Mouse (Mus musculus) limb, embryonic 11.5 days (tissue): ENCODE results near the gene Ccdc91. TPM values are rescaled to one million over a fixed set of nuclear protein-coding genes. Genes with fewer than 3 reads are reported as not detected.

Experiments
- ATAC-seq: fragments of 200-750 bp; cut with Nextera tagmentation; 2 replicates; pipeline ENCODE4 v1.8.0; 2017; ENCODE audit warnings: low read depth; ENCODE audit not compliant: insufficient number of reproducible peaks, low FRiP score, low TSS enrichment
- DNase-seq: peaks from one replicate; pipeline ENCODE4 v3.0.0-alpha.2; 2015; ENCODE audit warnings: low spot score
- H3K27ac ChIP-seq: fragments of 300-500 bp; sonication (generic); replicated peaks from 2 replicates; pipeline ENCODE4 v1.5.1; 2014; ENCODE audit warnings: low read depth, mild to moderate bottlenecking, low read length
- H3K27me3 ChIP-seq: fragments of 300-500 bp; sonication (generic); 2 replicates; pipeline ENCODE4 v1.6.1; 2014; ENCODE audit warnings: mild to moderate bottlenecking, low read length, mixed read lengths; ENCODE audit not compliant: control insufficient read depth, insufficient read depth
- H3K36me3 ChIP-seq: fragments of 300-500 bp; sonication (generic); 2 replicates; pipeline ENCODE4 v1.6.1; 2014; ENCODE audit warnings: mild to moderate bottlenecking, low read length, moderate library complexity, mixed read lengths; ENCODE audit not compliant: control insufficient read depth, insufficient read depth
- H3K4me1 ChIP-seq: fragments of 300-500 bp; sonication (generic); 2 replicates; pipeline ENCODE4 v1.6.1; 2014; ENCODE audit warnings: low read length, mixed read lengths; ENCODE audit not compliant: control insufficient read depth, insufficient read depth
- H3K4me2 ChIP-seq: fragments of 300-500 bp; sonication (generic); 2 replicates; pipeline ENCODE4 v1.6.1; 2014; ENCODE audit warnings: low read depth, mild to moderate bottlenecking, moderate library complexity; ENCODE audit not compliant: severe bottlenecking
- H3K4me3 ChIP-seq: fragments of 300-500 bp; sonication (generic); 2 replicates; pipeline ENCODE4 v1.5.1; 2014; ENCODE audit warnings: low read depth, low read length
- H3K9ac ChIP-seq: fragments of 300-500 bp; sonication (generic); 2 replicates; pipeline ENCODE4 v1.6.1; 2014; ENCODE audit warnings: mild to moderate bottlenecking, low read length
- H3K9me3 ChIP-seq: fragments of 300-500 bp; sonication (generic); 2 replicates; pipeline ENCODE4 v1.6.1; 2016; ENCODE audit warnings: low read length; ENCODE audit not compliant: control insufficient read depth
- WGBS: fragments of 180-500 bp; shearing (Covaris S2); extraction: QIAGEN DNeasy Blood & Tissue Kit; methylation state at CpG from one replicate; pipeline ENCODE4 v1.1.7; 2014; 5-methylcytosine and 5-hydroxymethylcytosine counted together
- polyA plus RNA-seq: library from polyadenylated mRNA; unstranded; fragments of >200 nt; fragmentation: Nextera tagmentation; extraction: Ambion mirVana; gene quantifications from 2 replicates; pipeline ENCODE4 v1.2.1, GENCODE M21; 2014

Ccdc91 gene
- 22.0 and 26.9 TPM in 2 replicates for polyA plus RNA-seq

DNA sequence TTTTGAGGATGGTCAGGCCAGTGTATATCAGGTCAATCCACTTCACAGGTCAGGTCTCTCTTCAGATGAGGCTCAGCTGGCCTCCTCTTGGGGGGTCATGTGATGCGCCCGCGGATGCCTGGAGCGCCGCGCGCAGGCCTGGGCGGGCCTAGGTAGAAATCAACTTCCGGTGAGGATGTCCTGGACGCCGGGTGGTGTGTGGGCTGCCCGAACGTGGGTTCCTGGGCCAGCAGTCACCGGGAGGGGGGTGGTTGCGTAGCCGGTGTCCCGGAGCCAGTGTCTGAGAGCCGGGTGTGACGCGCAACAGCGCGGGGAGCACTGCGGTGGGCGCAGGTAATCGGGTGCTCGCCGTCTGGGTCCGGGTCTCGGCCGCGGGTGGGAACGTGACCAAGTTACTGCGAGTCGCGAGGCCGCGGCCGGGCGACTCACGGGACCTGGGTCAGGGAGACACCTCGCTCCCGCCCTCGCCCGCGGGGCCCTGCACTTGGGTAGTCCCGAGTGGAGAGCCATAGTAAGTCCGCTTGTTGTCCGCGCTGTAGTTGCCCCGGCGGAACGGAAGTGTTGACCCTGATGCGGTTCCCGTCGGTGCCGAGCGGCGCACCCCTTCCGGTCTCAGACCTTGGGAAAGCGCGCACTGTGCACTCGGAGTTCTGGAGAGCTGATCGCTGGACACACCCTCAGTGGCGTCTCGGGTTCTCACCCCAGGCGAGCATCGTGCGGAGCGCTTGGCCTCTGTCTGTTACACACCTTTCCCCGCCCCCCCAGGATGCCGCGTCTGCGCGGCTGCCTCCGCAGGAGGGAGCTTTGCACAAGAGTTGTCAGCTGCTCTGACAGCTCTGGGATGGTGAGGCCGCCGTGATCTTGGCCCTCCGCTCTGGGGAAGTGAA lies at the start of gene Ccdc91:
Gene Ccdc91 (plus strand): TSS at position 102 of the 887 bp plus-strand sequence.
- Histone ChIP-seq H3K4me2 (peak within 1 kb of the TSS; percentile 91), H3K9me3 (no peaks in the 10 kb centered on the region), H3K9ac (peak within 1 kb of the TSS; percentile 82), H3K4me1 (peaks cover 5% of the 10 kb centered on the region; the same call in 1 of the 2 replicates), H3K27me3 (no peaks in the 10 kb centered on the region), H3K27ac (peak within 1 kb of the TSS; percentile 32), H3K4me3 (peak within 1 kb of the TSS; percentile 74), H3K36me3 (no peaks in the 10 kb centered on the region)
- WGBS, result under 1% methylated on average over 77 of the region's 78 CpGs
- DNase-seq, result peak; percentile 97
- peak; percentile 96 for ATAC-seq

DNA sequence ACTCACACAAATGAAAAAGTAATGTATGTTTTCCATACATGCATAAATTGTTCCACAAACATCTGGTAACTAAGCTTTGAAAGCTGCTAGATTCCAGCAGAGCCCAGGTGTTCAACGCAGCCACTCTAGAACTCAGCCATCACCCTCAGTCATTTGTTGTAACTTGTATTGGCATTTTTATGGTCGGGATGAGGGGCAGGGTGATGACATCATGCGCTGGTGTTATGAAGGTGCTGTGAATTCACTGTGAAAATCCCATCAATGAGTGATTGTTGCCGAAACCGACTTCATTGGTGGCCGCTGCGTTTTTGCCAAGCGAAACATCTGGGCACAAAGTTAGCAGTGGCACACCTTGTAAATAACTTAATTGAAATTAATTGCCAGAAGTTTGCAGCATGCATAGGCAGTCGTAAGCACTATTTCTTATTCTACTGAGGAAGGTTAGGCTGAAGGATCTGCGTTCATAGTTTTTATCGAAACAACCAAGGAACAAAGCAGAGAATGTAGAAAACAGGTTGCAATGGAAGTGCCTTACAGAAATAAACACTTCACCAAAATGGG lies 48.6 kb upstream of the Ccdc91 start:
- Histone ChIP-seq H3K4me1 (peaks cover 9% of the 10 kb centered on the region), H3K27ac (no peak overlapping the region), H3K4me2 (no peak overlapping the region), H3K27me3 (no peaks in the 10 kb centered on the region), H3K4me3 (no peak overlapping the region), H3K9ac (no peak overlapping the region), H3K36me3 (no peaks in the 10 kb centered on the region), H3K9me3 (no peaks in the 10 kb centered on the region)
- 38% methylated on average over 11 of the region's 11 CpGs for WGBS
- ATAC-seq (peak; percentile 81), DNase-seq (peak; percentile 76)

DNA sequence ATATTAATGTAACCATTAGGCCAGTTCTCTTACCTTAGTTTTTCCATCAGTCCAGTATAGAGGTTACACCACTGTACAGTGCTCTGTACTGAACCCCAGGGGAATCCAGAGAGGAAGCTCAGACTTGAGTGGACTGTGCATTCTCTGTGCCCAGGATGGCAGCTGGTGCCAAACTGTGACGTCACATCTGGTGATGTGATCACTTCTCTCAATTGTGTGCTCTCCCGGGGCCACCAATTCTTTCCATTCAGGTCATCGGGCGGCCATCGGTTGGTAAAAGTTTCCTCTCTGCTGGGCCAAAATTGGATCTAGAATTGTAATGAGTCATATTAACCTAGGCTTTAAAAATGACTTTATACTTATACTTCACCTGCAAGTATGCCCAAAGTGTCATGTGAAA lies 19.9 kb upstream of the Ccdc91 start:
- Histone ChIP-seq H3K9me3 (no peaks in the 10 kb centered on the region), H3K4me3 (no peak overlapping the region), H3K27me3 (no peaks in the 10 kb centered on the region), H3K9ac (no peak overlapping the region), H3K27ac (no peak overlapping the region), H3K36me3 (no peaks in the 10 kb centered on the region), H3K4me2 (no peak overlapping the region), H3K4me1 (no peaks in the 10 kb centered on the region)
- WGBS, result 95% methylated on average over 5 of the region's 5 CpGs
- DNase-seq (no peak), ATAC-seq (no peak)

DNA sequence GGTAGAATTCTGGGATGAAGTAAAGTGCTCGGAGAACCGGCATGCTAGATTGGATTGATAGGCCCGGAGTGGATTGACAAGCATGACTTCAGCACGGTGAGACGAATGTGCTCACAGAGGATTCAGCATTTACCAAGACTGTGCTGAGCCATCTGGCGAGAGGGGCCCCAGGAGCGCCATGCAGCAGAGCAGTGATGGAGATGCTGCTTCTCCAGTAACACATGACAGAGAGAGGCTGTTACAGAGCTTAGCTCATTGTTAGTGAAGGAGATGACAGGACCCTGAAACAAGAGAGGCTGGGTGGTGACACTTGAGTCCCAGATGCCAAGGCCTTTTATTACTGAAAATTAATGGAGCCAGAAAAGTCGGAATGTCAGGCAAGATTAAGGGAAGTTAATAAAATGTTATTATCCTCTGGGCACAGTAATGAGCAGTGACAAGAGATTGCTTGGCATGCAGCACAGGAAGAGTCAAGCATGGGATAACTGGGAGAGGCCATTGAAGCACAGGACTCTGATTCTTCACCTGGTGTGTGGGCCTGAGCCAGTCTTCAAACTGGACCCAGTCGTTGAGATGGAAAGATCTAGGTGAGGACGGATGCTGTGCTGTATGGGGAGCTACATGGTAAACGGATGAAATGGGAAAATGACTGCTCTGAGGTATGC lies 16.9 kb upstream of the Ccdc91 start:
- H3K27me3 ChIP-seq, result no peaks in the 10 kb centered on the region
- WGBS, result 82% methylated on average over 11 of the region's 11 CpGs
- ATAC-seq (no peak), DNase-seq (no peak)
- H3K4me1 ChIP-seq, result no peaks in the 10 kb centered on the region
- H3K9me3 ChIP-seq, result no peaks in the 10 kb centered on the region
- H3K36me3 ChIP-seq, result no peaks in the 10 kb centered on the region
- H3K4me2 ChIP-seq, result no peak overlapping the region
- no peak overlapping the region for H3K27ac ChIP-seq
- H3K9ac ChIP-seq, result no peak overlapping the region
- no peak overlapping the region for H3K4me3 ChIP-seq

DNA sequence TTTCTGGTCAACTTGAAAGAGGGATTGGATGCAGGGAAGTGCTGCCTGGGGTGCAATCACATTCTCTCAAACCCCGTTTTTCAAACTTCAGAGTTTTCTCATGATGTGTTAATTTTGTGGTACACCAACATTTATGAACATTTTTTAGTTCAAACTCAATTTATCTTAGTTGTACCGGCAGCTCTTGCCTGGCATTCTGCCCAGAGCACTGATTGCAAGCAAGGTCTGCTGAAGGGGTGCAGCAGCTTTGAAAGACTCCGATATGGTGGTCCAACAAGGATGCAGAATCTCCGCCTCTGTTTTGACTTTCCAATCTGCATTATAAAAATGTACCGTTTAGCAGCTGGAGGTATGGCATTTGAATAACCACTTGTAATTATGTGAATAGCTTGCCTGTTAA lies 5.6 kb upstream of the Ccdc91 start:
- no peak overlapping the region for H3K9ac ChIP-seq
- H3K4me3 ChIP-seq, result no peak overlapping the region
- no peak overlapping the region for H3K27ac ChIP-seq
- no peaks in the 10 kb centered on the region for H3K9me3 ChIP-seq
- 71% methylated on average over 5 of the region's 5 CpGs for WGBS
- no peak overlapping the region for H3K4me2 ChIP-seq
- H3K27me3 ChIP-seq, result no peaks in the 10 kb centered on the region
- DNase-seq (no peak), ATAC-seq (no peak)
- no peaks in the 10 kb centered on the region for H3K36me3 ChIP-seq
- no peaks in the 10 kb centered on the region for H3K4me1 ChIP-seq

DNA sequence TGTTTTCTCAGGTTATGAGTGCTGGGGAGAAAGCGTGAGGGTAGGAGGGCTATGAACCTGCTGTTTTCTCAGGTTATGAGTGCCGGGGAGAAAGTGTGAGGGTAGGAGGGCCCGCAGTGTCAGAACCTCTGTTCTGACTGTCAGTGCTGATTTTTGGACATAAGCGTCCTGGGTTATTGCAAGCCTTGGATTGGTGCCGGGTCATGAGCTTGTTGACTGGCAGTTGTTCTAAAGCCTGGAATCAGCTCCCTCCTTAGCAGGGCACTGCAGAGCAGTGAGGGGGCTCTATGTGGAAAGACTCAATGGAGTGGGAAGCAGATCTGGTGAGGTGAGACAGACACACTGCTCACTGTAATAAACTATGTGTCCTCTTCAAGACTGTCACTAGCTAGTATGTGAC lies 5.5 kb downstream of the Ccdc91 start:
- no peak for DNase-seq
- Histone ChIP-seq H3K4me3 (no peak overlapping the region), H3K27ac (no peak overlapping the region), H3K27me3 (no peaks in the 10 kb centered on the region), H3K4me1 (peaks cover 5% of the 10 kb centered on the region; the same call in 1 of the 2 replicates), H3K9ac (no peak overlapping the region), H3K4me2 (no peak overlapping the region), H3K36me3 (no peaks in the 10 kb centered on the region), H3K9me3 (no peaks in the 10 kb centered on the region)
- ATAC-seq, result no peak
- WGBS, result 91% methylated on average over 5 of the region's 5 CpGs

DNA sequence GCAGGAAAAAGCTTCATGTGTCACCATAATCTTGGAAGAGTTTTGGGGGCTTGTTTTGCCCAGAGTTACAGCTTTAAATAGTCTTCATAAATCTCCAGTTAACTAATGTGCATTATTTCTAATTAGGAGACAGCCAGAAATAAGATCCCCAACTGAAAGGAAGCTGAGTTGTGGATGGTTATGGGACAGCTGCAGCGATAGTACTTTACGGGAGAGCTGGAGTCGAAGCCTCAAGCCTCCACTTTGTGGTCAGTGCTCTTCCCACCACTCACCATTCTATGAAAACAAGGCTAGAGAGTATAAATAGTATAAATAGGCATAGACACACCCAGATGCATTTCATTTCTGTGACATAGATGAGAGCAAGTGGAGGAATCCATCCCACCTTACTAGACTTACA lies 14.5 kb downstream of the Ccdc91 start:
- no peak for DNase-seq
- Histone ChIP-seq H3K27ac (no peak overlapping the region), H3K9me3 (no peaks in the 10 kb centered on the region), H3K27me3 (no peaks in the 10 kb centered on the region), H3K36me3 (no peaks in the 10 kb centered on the region), H3K4me3 (no peak overlapping the region), H3K4me1 (no peaks in the 10 kb centered on the region), H3K4me2 (no peak overlapping the region), H3K9ac (no peak overlapping the region)
- ATAC-seq, result no peak
- 95% methylated on average over 3 of the region's 3 CpGs for WGBS

DNA sequence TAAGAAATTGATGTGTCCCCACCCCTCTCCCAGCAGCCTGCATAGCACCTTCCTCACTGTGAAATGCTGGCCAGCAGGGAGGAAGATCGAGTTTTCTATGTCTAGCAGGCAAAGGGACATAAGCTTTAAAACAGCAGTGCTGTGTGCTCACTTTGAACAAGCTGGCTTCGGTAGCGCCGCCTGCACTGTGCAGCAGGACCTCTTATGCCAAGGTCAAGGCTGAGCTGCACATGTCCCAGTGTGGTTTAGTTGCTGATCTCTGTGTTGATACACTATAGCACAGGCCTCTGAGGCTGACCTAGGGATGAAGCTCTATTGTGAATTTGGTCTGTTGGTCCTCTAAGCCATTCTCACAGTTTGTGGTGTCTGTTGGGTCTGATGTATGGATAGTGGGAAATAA lies 16.9 kb downstream of the Ccdc91 start:
- Histone ChIP-seq H3K27me3 (no peaks in the 10 kb centered on the region), H3K9me3 (no peaks in the 10 kb centered on the region), H3K4me3 (no peak overlapping the region), H3K4me1 (no peaks in the 10 kb centered on the region), H3K36me3 (no peaks in the 10 kb centered on the region), H3K27ac (no peak overlapping the region), H3K4me2 (no peak overlapping the region), H3K9ac (no peak overlapping the region)
- WGBS, result 83% methylated on average over 4 of the region's 4 CpGs
- ATAC-seq, result no peak
- DNase-seq, result no peak
